Mouse (Mus musculus) heart, embryonic 14.5 days (tissue): ENCODE results near the gene Tcerg1l. TPM values are rescaled to one million over a fixed set of nuclear protein-coding genes. Genes with fewer than 3 reads are reported as not detected.

Source experiments
- ATAC-seq: fragments of 200-750 bp; cut with Nextera tagmentation; 2 replicates; pipeline ENCODE4 v1.8.0; 2017; ENCODE audit warnings: low read depth, moderate TSS enrichment; ENCODE audit not compliant: insufficient number of reproducible peaks, insufficient read depth, low FRiP score
- H3K27ac ChIP-seq, 2 experiments: fragments of 200-500 bp in 1 of 2; fragments of 300-500 bp in 1 of 2; sonication (generic) in 1 of 2; replicated peaks in 1 of 2; 2 replicates each; pipeline ENCODE4 v1.5.1; 2012 to 2014; ENCODE audit warnings: low read depth in 2 of 2, low read length in 2 of 2, control low read depth in 1 of 2, mild to moderate bottlenecking in 1 of 2, mixed read lengths in 1 of 2; ENCODE audit not compliant: control insufficient read depth in 1 of 2, insufficient read depth in 1 of 2
- H3K27me3 ChIP-seq: fragments of 300-500 bp; sonication (generic); 2 replicates; pipeline ENCODE4 v1.6.1; 2014; ENCODE audit warnings: mild to moderate bottlenecking, low read length, control low read depth; ENCODE audit not compliant: control insufficient read depth, insufficient read depth
- H3K36me3 ChIP-seq: fragments of 300-500 bp; sonication (generic); 2 replicates; pipeline ENCODE4 v1.6.1; 2014; ENCODE audit warnings: mild to moderate bottlenecking, control low read depth, low read length, mixed read lengths; ENCODE audit not compliant: control insufficient read depth, insufficient read depth
- H3K4me1 ChIP-seq, 2 experiments: fragments of 200-500 bp in 1 of 2; fragments of 300-500 bp in 1 of 2; sonication (generic) in 1 of 2; 2 replicates each; pipeline ENCODE4 v1.6.1; 2012 to 2014; ENCODE audit warnings: low read length in 2 of 2, control low read depth in 1 of 2, mixed read lengths in 1 of 2; ENCODE audit not compliant: control insufficient read depth in 2 of 2, insufficient read depth in 2 of 2
- H3K4me2 ChIP-seq: fragments of 300-500 bp; sonication (generic); 2 replicates; pipeline ENCODE4 v1.6.1; 2014; ENCODE audit warnings: mild to moderate bottlenecking, low read length
- H3K4me3 ChIP-seq, 2 experiments: fragments of 200-500 bp in 1 of 2; fragments of 300-500 bp in 1 of 2; sonication (generic) in 1 of 2; 2 replicates each; pipeline ENCODE4 v1.5.1; 2012 to 2014; ENCODE audit warnings: low read length in 2 of 2, mild to moderate bottlenecking in 2 of 2, control low read depth in 1 of 2, low read depth in 1 of 2, moderate library complexity in 1 of 2; ENCODE audit not compliant: control insufficient read depth in 1 of 2, insufficient read depth in 1 of 2
- H3K9ac ChIP-seq: fragments of 300-500 bp; sonication (generic); 2 replicates; pipeline ENCODE4 v1.6.1; 2014; ENCODE audit warnings: mild to moderate bottlenecking, low read length
- H3K9me3 ChIP-seq: fragments of 300-500 bp; sonication (generic); 2 replicates; pipeline ENCODE4 v1.6.1; 2016; ENCODE audit warnings: low read length, control low read depth; ENCODE audit not compliant: control insufficient read depth
- WGBS: fragments of 180-500 bp; shearing (Covaris S2); extraction: QIAGEN DNeasy Blood & Tissue Kit; methylation state at CpG from one replicate; pipeline ENCODE4 v1.1.7; 2014; 5-methylcytosine and 5-hydroxymethylcytosine counted together
- polyA plus RNA-seq: library from polyadenylated mRNA; unstranded; fragments of >200 nt; fragmentation: Nextera tagmentation; extraction: Ambion mirVana; gene quantifications from 2 replicates; pipeline ENCODE4 v1.2.1, GENCODE M21; 2014

Gene Tcerg1l
- polyA plus RNA-seq, 1 experiment from 2014 or later: 0.32 TPM

DNA sequence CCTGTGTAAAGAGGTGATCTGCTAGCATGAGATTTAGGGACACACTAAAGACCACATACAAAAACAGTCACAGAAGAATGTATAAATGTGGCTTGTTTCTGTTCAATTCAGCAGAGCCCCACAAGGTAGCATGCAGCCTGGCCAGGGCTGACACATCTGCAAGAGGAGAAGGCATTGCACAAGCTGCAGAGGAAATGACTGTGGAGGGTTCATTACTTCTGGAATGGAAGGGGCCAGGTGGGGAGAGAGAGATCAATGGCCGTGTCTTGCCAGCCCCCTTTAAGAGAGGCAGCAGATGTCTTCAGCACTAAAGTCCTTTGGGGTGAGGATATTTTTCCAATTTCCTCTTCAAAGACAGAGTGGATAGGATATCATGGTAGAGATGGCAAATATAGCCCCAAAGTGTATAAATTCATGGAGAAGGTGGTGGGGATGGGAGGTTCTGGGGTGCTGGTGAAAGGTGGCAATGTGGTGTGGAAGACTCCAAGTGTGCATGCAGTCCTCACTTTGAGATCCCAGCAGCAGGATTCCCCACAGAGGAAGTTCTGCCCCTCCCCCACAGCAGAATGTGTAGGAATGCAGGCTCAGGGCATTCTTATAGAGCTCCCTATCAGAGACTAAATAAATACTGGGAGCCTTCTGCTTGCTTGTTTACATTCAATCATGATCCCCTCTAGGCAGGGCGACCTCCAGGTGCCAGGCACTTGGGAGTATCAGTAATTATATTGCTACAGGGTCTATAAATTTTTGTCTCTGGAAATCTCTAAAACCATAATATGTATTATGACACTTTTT, 40.7 kb downstream of the Tcerg1l start:
- H3K4me1 ChIP-seq: no peaks in the 10 kb centered on the region
- H3K4me2 ChIP-seq: no peak overlapping the region
- no peak overlapping the region for H3K4me3 ChIP-seq
- no peak overlapping the region for H3K9ac ChIP-seq
- ATAC-seq: no peak
- no peaks in the 10 kb centered on the region for H3K9me3 ChIP-seq
- H3K36me3 ChIP-seq: no peaks in the 10 kb centered on the region
- no peak overlapping the region for H3K27ac ChIP-seq
- WGBS: 32% methylated on average over 2 of the region's 2 CpGs
- no peaks in the 10 kb centered on the region for H3K27me3 ChIP-seq

DNA sequence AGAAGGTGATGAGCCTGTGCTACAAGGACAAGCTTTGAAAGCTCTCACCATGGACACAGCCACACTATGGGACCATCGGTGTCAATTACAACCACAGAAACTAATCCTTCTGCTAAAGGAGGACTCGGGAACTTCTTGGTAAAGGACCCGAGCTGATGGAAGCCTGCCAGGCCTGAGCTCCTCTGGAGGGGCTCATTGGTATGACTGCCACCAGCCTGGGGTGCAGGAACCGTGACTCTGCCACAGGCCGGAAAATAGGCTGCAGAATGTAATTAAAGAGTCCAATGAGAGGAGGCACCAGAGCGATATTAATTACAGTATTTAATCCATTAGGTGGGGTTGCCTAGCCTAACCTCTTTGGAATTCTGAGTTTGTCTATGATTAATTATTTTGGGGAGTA, 52.1 kb downstream of the Tcerg1l start:
- no peak for ATAC-seq
- Histone ChIP-seq H3K4me1 (no peaks in the 10 kb centered on the region), H3K9me3 (no peaks in the 10 kb centered on the region), H3K27me3 (no peaks in the 10 kb centered on the region), H3K27ac (no peak overlapping the region), H3K4me3 (no peak overlapping the region), H3K36me3 (no peaks in the 10 kb centered on the region), H3K9ac (no peak overlapping the region), H3K4me2 (no peak overlapping the region)
- WGBS: 82% methylated on average over 6 of the region's 6 CpGs

DNA sequence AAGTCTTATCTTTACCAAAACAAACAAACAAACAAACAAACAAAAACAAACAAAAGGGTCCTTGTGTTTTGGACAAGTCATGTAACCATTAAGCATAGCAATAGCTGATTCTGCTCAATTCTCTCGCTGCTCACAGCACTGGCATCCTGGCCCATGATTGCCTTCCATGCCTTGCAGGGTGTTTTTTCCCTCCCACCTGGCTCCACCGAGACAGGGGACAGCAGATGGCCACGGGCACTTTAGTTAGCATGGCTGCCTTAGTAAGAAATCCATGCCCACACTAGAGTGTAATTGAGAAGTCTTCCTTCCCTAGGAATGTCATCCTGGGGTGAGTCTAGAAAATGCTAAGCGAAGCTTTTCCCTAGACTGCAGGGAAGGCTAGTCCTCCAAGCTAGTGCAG, 59.1 kb downstream of the Tcerg1l start:
- H3K27me3 ChIP-seq: no peaks in the 10 kb centered on the region
- H3K27ac ChIP-seq: no peak overlapping the region
- 65% methylated on average over 4 of the region's 4 CpGs for WGBS
- H3K36me3 ChIP-seq: no peaks in the 10 kb centered on the region
- H3K9ac ChIP-seq: no peak overlapping the region
- no peak overlapping the region for H3K4me2 ChIP-seq
- no peaks in the 10 kb centered on the region for H3K4me1 ChIP-seq
- no peak for ATAC-seq
- no peaks in the 10 kb centered on the region for H3K9me3 ChIP-seq
- no peak overlapping the region for H3K4me3 ChIP-seq

DNA sequence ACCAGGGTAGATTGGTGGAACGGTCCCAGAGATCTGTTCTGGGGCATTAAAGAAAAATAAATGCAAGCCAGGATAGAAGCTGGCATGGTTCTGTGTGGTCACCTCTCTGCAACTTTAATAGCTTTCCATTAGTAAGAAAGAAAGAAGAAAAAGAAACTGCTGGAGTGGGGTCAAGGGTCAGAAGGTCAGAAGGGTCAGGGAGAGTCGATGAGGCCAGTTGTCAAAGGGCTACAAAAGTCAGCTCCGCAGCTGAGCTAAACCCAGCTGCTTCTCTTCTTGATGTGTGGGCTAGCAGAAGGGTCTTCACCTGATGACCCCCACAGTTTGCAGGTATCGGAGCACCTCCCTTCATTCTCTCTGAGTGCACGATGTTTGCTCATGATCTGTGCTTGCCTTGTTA, 59.6 kb downstream of the Tcerg1l start:
- Histone ChIP-seq H3K4me3 (no peak overlapping the region), H3K36me3 (no peaks in the 10 kb centered on the region), H3K27me3 (no peaks in the 10 kb centered on the region), H3K9ac (no peak overlapping the region), H3K4me2 (no peak overlapping the region), H3K4me1 (no peaks in the 10 kb centered on the region), H3K9me3 (no peaks in the 10 kb centered on the region), H3K27ac (no peak overlapping the region)
- no peak for ATAC-seq
- WGBS: 70% methylated on average over 5 of the region's 5 CpGs

DNA sequence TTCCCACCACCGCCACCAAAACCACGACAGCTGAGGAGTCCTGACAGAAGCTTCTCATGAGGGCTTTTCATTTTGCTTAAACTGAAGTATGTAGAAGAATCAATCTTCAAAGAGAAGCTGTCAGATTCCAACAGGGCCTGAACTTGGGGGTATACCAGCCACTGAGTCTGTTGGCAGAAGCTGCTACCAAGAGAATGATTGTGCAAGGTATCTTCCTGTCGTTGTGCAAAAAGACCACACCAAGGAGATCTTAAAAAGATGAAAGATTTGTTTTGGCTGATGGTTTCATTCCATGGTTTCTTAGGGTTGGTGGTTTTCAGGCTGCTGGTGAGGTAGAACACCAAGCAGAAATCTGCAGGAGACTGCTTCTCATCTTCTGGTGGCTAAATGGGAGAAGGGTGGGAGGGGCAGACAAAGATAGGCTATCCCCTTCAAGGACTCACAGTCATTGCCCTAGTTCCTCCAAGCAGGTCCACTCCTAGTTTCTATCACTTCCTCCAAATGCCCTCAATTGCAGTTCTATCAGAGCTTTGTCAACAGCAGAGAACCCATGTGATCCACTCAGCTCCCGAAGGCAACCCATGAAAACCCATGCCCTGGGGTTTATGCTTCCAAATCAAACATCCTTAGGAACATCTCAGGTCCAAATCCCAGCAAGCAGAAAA, 64.9 kb downstream of the Tcerg1l start:
- Histone ChIP-seq H3K4me1 (no peaks in the 10 kb centered on the region), H3K9ac (no peak overlapping the region), H3K27ac (no peak overlapping the region), H3K4me2 (no peak overlapping the region), H3K27me3 (no peaks in the 10 kb centered on the region), H3K9me3 (no peaks in the 10 kb centered on the region), H3K36me3 (no peaks in the 10 kb centered on the region), H3K4me3 (no peak overlapping the region)
- no peak for ATAC-seq
- WGBS: 76% methylated on average over 4 of the region's 4 CpGs

DNA sequence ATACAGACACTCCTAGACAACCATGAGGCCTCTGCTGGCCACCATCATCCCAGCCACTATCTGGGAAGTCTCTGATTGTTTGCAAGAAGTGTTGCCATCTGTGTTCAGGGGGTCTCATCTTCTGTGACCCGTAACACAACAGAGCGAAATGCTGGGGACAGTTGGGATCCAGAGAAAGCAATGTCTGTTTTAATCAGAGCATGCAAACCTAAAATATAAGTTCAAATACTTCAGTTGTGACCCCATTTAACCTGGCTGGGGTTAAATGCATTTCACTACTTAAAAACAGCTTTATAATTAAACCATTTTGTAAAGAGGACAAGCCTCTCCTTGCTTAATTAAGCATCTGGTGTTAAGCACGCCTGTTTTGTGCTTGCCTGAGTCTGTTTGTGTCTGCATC, 66.3 kb downstream of the Tcerg1l start:
- 70% methylated on average over 3 of the region's 3 CpGs for WGBS
- Histone ChIP-seq H3K27ac (no peak overlapping the region), H3K36me3 (no peaks in the 10 kb centered on the region), H3K4me1 (no peaks in the 10 kb centered on the region), H3K4me3 (no peak overlapping the region), H3K9me3 (no peaks in the 10 kb centered on the region), H3K4me2 (no peak overlapping the region), H3K9ac (no peak overlapping the region), H3K27me3 (no peaks in the 10 kb centered on the region)
- no peak for ATAC-seq

DNA sequence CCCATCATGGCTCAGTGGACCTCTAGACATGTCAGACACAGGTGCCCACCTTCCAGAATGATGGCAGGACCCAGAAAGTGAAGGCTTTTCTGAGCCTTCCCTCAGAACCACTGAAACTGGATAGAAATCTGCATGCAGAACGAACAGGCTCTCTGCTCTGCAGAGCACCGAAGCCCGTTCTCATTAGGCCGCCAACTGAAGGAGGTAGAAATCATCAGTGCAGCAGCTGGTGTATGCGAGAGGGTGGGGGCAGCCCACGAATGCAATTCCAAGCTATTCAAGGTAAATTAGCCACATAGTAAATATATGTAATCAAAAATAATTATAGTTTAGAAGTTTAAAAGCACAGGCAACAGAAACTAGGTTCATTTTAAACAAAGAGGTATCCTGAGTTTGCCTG, 68.9 kb downstream of the Tcerg1l start:
- no peaks in the 10 kb centered on the region for H3K9me3 ChIP-seq
- no peaks in the 10 kb centered on the region for H3K4me1 ChIP-seq
- no peaks in the 10 kb centered on the region for H3K27me3 ChIP-seq
- no peak overlapping the region for H3K27ac ChIP-seq
- no peaks in the 10 kb centered on the region for H3K36me3 ChIP-seq
- WGBS: 80% methylated on average over 6 of the region's 6 CpGs
- no peak overlapping the region for H3K4me3 ChIP-seq
- H3K9ac ChIP-seq: no peak overlapping the region
- ATAC-seq: no peak
- H3K4me2 ChIP-seq: no peak overlapping the region
